Mouse (Mus musculus): ENCODE results near the gene Tomm22.

Gene Tomm22

GRCm38 (mm10) chr15:79686046-79686869 is 15.6 kb downstream of the Tomm22 start:
- no peak for DNase-seq

GRCm38 (mm10) chr15:79687175-79687574 is 16.5 kb downstream of the Tomm22 start:
- DNase-seq = peak; percentile 70 to 75

GRCm38 (mm10) chr15:79687646-79688267 is 17.1 kb downstream of the Tomm22 start, which contains the start of gene Josd1:
Josd1 (minus strand) TSS chr15:79687919.
- peak; percentile 99 for DNase-seq

- DNase-seq = no peak
Observed at GRCm38 (mm10) chr15:79688268-79688956, 17.8 kb downstream of the Tomm22 start.

- DNase-seq = no peak
Observed at GRCm38 (mm10) chr15:79689662-79690425, 19.2 kb downstream of the Tomm22 start.

- peak; percentile 98 to 99 for DNase-seq
Observed at GRCm38 (mm10) chr15:79690426-79691022, 19.9 kb downstream of the Tomm22 start, which contains the start of gene Gtpbp1. Gtpbp1 (plus strand) TSS chr15:79690845.

- peak in 1 of 2 experiments; percentile 73 for DNase-seq
Observed at GRCm38 (mm10) chr15:79691023-79691508, 20.4 kb downstream of the Tomm22 start.

GRCm38 (mm10) chr15:79692334-79692733 is 21.7 kb downstream of the Tomm22 start:
- DNase-seq = no peak

- DNase-seq = no peak
Observed at GRCm38 (mm10) chr15:79693740-79694139, 23.1 kb downstream of the Tomm22 start.

- no peak for DNase-seq
Observed at GRCm38 (mm10) chr15:79694512-79694911, 23.9 kb downstream of the Tomm22 start.

- no peak for DNase-seq
Observed at GRCm38 (mm10) chr15:79695516-79695915, 24.9 kb downstream of the Tomm22 start.

- DNase-seq = no peak
Observed at GRCm38 (mm10) chr15:79696508-79696907, 25.8 kb downstream of the Tomm22 start.

- peak; percentile 70 to 83 for DNase-seq
Observed at GRCm38 (mm10) chr15:79697011-79697410, 26.4 kb downstream of the Tomm22 start.

- DNase-seq = no peak
Observed at GRCm38 (mm10) chr15:79697558-79698187, 27.0 kb downstream of the Tomm22 start.

GRCm38 (mm10) chr15:79706603-79707214 is 36.0 kb downstream of the Tomm22 start:
- no peak for DNase-seq

- DNase-seq = no peak
Observed at GRCm38 (mm10) chr15:79708229-79708822, 37.7 kb downstream of the Tomm22 start.

- DNase-seq = peak; percentile 38 to 39
Observed at GRCm38 (mm10) chr15:79715646-79716045, 45.0 kb downstream of the Tomm22 start.

- peak; percentile 44 to 54 for DNase-seq
Observed at GRCm38 (mm10) chr15:79716710-79717109, 46.0 kb downstream of the Tomm22 start.

GRCm38 (mm10) chr15:79720267-79720666 is 49.6 kb downstream of the Tomm22 start:
- no peak for DNase-seq

- DNase-seq = no peak
Observed at GRCm38 (mm10) chr15:79720796-79721195, 50.1 kb downstream of the Tomm22 start.
